Mouse (Mus musculus) lung, postnatal 0 days (tissue): Measurements from ENCODE around the gene Emilin2. TPM values are rescaled to one million over a fixed set of nuclear protein-coding genes. Genes with fewer than 3 reads are reported as not detected.
A peak's percentile ranks its signal among the peaks of the same experiment; 100 is the strongest.
"Not testable (repeated sequence)": the region's sequence is repeated elsewhere in the genome, so short reads cannot be mapped to it uniquely, and the experiment has no call there.

Experiments used
- ATAC-seq: fragments of 200-750 bp; cut with Nextera tagmentation; 2 replicates; pipeline ENCODE4 v1.8.0; 2017; ENCODE audit warnings: moderate library complexity
- DNase-seq: peaks from one replicate; pipeline ENCODE4 v3.0.0-alpha.2; 2016; ENCODE audit warnings: low spot score
- H3K27ac ChIP-seq: fragments of 300-500 bp; sonication (generic); 2 replicates; pipeline ENCODE4 v1.5.1; 2014; ENCODE audit warnings: antibody characterized with exemption, mild to moderate bottlenecking, low read length, mixed read lengths
- H3K27me3 ChIP-seq: fragments of 300-500 bp; sonication (generic); replicated peaks from 2 replicates; pipeline ENCODE4 v1.6.1; 2014; ENCODE audit warnings: low read length, mixed read lengths; ENCODE audit not compliant: insufficient read depth
- H3K36me3 ChIP-seq: fragments of 300-500 bp; sonication (generic); 2 replicates; pipeline ENCODE4 v1.6.1; 2014; ENCODE audit warnings: low read length, mixed read lengths; ENCODE audit not compliant: insufficient read depth
- H3K4me1 ChIP-seq: fragments of 300-500 bp; sonication (generic); 2 replicates; pipeline ENCODE4 v1.6.1; 2014; ENCODE audit warnings: antibody characterized with exemption, low read depth, low read length, mixed read lengths; ENCODE audit not compliant: insufficient read depth
- H3K4me2 ChIP-seq: fragments of 300-500 bp; sonication (generic); replicated peaks from 2 replicates; pipeline ENCODE4 v1.6.1; 2014; ENCODE audit warnings: low read depth, mild to moderate bottlenecking, low read length, moderate library complexity, mixed read lengths
- H3K4me3 ChIP-seq: fragments of 300-500 bp; sonication (generic); 2 replicates; pipeline ENCODE4 v1.5.1; 2014; ENCODE audit warnings: low read depth, low read length
- H3K9ac ChIP-seq: fragments of 300-500 bp; sonication (generic); replicated peaks from 2 replicates; pipeline ENCODE4 v1.6.1; 2014; ENCODE audit warnings: low read depth, mild to moderate bottlenecking
- H3K9me3 ChIP-seq: fragments of 300-500 bp; sonication (generic); 2 replicates; pipeline ENCODE4 v1.6.1; 2016; ENCODE audit warnings: low read length, mixed read lengths
- CTCF ChIP-seq: IDR thresholded peaks from 2 replicates; pipeline ENCODE4 v1.5.1; 2016; ENCODE audit warnings: antibody characterized with exemption, mild to moderate bottlenecking
- EP300 ChIP-seq: IDR thresholded peaks from 2 replicates; pipeline ENCODE4 v1.6.1; 2016; ENCODE audit warnings: antibody characterized with exemption, mild to moderate bottlenecking, control low read depth
- WGBS: fragments of 180-500 bp; shearing (Covaris S2); extraction: QIAGEN DNeasy Blood & Tissue Kit; methylation state at CpG from one replicate; pipeline ENCODE4 v1.1.7; 2014; 5-methylcytosine and 5-hydroxymethylcytosine counted together
- polyA plus RNA-seq: library from polyadenylated mRNA; unstranded; fragments of >200 nt; fragmentation: Nextera tagmentation; extraction: Ambion mirVana; gene quantifications from 2 replicates; pipeline ENCODE4 v1.2.1, GENCODE M21; 2015

Gene Emilin2
- polyA plus RNA-seq, 1 experiment from 2014 or later = 5.0 TPM

DNA sequence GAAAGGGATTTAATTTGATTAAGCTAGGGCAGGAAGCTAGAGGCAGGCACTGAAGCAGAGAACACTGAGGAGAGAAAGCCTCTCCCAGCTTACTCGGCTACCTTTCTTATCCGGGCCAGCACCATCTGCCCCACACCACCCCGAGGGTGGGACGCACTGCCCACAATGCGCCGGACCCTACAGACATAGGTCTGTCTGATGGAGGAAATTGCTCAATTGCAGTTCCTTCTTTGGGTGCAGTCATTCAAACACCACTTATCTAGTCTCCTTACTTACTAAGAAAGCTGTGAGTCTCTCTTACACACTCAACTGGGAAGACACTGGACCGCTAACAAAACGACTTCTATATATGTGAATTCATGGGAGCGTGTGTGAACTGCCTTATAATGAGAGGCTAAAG is 25.8 kb upstream of the Emilin2 start:
- Histone ChIP-seq H3K36me3 (no peaks in the 10 kb centered on the region), H3K27ac (no peak overlapping the region), H3K9ac (no peak overlapping the region), H3K27me3 (no peaks in the 10 kb centered on the region), H3K9me3 (no peaks in the 10 kb centered on the region), H3K4me1 (no peaks in the 10 kb centered on the region), H3K4me3 (no peak overlapping the region), H3K4me2 (no peak overlapping the region)
- ATAC-seq (no peak), DNase-seq (no peak)
- TF ChIP-seq EP300 (no peak), CTCF (no peak)
- 93% methylated on average over 9 of the region's 9 CpGs for WGBS

DNA sequence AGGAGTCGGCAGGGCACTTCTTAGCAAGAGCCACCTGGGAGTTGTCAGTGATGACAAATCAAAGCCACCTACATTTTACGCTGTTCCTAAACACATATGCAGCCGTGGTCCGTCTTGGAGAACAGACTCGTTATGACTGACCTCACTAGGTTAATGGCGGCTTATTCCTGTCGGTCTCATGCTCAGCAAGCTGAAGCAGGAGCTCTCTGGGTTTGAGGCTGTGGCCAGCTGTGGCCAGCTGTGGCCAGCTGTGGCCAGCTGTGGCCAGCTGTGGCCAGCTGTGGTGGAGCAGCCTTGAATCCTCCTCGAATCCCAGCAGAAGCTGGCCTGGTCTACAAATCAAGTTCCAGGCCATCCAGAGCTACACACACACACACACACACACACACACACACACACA is 24.6 kb upstream of the Emilin2 start:
- Histone ChIP-seq H3K4me2 (no peak overlapping the region), H3K27me3 (no peaks in the 10 kb centered on the region), H3K4me3 (no peak overlapping the region), H3K27ac (no peak overlapping the region), H3K36me3 (no peaks in the 10 kb centered on the region), H3K9ac (no peak overlapping the region), H3K4me1 (no peaks in the 10 kb centered on the region), H3K9me3 (no peaks in the 10 kb centered on the region)
- 54% methylated on average over 8 of the region's 8 CpGs for WGBS
- TF ChIP-seq CTCF (no peak), EP300 (no peak)
- peak; percentile 78 for ATAC-seq
- DNase-seq = no peak

DNA sequence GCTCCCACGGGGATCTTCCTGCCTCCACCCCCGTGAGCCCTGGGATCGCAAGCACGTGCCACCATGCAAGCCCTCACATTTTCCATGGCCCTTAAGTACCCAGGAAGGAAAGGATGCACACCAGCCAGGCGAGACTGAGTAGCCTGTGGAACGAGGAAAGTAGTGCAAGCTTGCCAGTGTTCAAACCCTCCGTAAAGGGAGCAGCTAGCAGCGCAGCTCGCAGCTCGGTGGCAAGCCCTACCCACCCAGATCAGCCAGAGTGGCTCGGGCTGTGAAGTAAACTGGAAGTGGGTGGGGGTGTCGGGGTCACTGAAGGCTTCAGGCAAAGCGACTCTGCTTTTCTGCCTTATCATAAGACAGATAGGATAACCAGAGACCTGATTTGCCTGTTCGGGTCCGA is 20.5 kb upstream of the Emilin2 start:
- TF ChIP-seq EP300 (no peak), CTCF (no peak)
- Histone ChIP-seq H3K27me3 (no peaks in the 10 kb centered on the region), H3K36me3 (no peaks in the 10 kb centered on the region), H3K4me1 (no peaks in the 10 kb centered on the region), H3K9me3 (no peaks in the 10 kb centered on the region), H3K4me2 (no peak overlapping the region), H3K9ac (no peak overlapping the region), H3K27ac (no peak overlapping the region), H3K4me3 (no peak overlapping the region)
- 25% methylated on average over 15 of the region's 15 CpGs for WGBS
- DNase-seq (no peak), ATAC-seq (no peak)

DNA sequence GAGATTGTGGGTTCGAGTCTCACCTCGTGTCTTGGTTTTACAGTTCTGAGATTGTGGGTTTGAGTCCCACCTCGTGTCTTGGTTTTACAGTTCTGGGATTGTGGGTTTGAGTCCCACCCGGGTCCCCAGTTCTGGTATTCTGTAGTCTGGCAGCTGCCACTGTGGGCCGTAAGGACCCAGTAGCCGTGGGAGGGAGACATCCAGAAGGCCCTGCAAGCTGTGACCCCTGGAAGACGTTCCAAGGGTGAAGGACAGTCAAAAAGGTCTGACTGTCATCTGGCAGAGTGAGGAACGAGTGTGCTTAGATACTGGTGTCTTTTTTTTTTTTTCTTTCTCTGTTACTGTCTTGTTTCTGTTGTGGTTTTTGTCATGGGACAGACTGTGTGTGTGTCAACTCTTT is 9.0 kb upstream of the Emilin2 start:
- H3K9ac ChIP-seq, H3K9me3 ChIP-seq, H3K4me1 ChIP-seq, H3K36me3 ChIP-seq, H3K27ac ChIP-seq, DNase-seq, H3K4me2 ChIP-seq, H3K4me3 ChIP-seq, ATAC-seq, H3K27me3 ChIP-seq: not testable (repeated sequence)
- WGBS = 83% methylated on average over 8 of the region's 8 CpGs

DNA sequence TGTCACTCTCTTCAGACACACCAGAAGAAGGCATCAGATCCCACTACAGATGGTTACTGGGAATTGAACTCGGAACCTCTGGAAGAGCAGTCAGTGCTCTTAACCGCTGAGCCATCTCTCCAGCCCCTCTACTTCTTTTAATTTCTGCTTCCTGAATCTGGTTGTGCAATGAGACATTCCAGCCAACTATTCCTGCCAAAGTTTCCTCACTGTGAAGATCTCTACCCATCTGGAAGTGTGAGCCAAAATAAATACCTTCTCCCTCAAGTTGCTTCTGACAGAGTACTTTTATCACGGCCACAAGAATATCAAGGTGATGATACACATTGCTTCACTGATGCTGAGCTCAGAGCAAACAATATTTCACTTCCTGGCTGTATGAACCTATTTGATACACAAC is 7.6 kb upstream of the Emilin2 start:
- Histone ChIP-seq H3K27ac (no peak overlapping the region), H3K4me2 (no peak overlapping the region), H3K9ac (no peak overlapping the region), H3K4me1 (no peaks in the 10 kb centered on the region), H3K36me3 (no peaks in the 10 kb centered on the region), H3K9me3 (no peaks in the 10 kb centered on the region), H3K27me3 (no peaks in the 10 kb centered on the region), H3K4me3 (no peak overlapping the region)
- WGBS = 68% methylated on average over 3 of the region's 3 CpGs
- no peak for DNase-seq
- ATAC-seq = no peak
- no peak for TF ChIP-seq EP300
- no peak for TF ChIP-seq CTCF

DNA sequence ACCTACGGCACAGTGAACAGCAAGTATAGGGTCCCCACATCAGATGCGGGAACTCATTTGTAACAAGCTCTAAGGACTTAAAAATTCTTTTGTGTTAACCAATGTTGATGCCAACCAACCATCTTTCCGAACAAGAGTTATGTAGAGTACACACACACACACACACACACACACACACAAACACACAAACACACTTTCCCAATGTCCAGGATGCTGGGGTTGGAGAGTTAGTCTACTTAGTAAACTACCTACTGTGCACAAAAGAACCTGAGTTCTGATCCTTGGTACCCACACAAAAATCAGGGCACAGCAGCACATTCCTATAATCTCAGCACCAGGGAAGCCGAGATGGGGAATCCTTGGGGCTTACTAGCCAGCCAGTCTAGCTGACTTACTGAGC is 5.8 kb upstream of the Emilin2 start:
- no peak for DNase-seq
- TF ChIP-seq CTCF (no peak), EP300 (no peak)
- Histone ChIP-seq H3K27me3 (no peaks in the 10 kb centered on the region), H3K9me3 (no peaks in the 10 kb centered on the region), H3K9ac (no peak overlapping the region), H3K4me2 (no peak overlapping the region), H3K36me3 (no peaks in the 10 kb centered on the region), H3K27ac (no peak overlapping the region), H3K4me3 (no peak overlapping the region), H3K4me1 (no peaks in the 10 kb centered on the region)
- no peak for ATAC-seq
- WGBS = 93% methylated on average over 4 of the region's 4 CpGs

DNA sequence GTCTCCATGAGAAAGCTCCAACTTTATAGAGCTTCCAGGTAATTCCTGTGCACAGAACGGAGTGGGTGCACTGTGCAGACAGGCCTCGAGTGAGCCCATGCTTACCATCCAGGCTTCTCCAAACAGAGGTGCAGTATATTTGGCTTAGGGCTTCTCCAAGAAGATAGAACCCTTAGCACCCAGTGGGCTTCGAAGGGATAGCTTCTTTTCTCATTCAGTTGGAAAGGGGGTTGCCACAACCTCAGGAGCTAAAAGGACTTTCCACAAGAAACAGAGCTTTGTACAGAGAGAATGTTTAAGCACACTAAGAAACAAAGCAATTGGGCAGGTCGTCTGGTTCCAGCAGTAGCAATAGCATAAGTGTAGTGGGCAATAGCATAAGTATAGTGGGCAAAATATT is 2.5 kb upstream of the Emilin2 start:
- DNase-seq (no peak), ATAC-seq (no peak)
- H3K27me3 ChIP-seq = peaks cover 13% of the 10 kb centered on the region; the same call in 1 of the 2 replicates
- H3K4me2 ChIP-seq = no peak overlapping the region
- H3K9me3 ChIP-seq = no peaks in the 10 kb centered on the region
- TF ChIP-seq CTCF = no peak
- TF ChIP-seq EP300 = no peak
- no peak overlapping the region for H3K9ac ChIP-seq
- WGBS = 71% methylated on average over 4 of the region's 4 CpGs
- no peaks in the 10 kb centered on the region for H3K36me3 ChIP-seq
- H3K4me1 ChIP-seq = 0 out of 2 replicates have a peak, but pooled peaks cover 2% of the 10 kb centered on the region
- no peak overlapping the region for H3K27ac ChIP-seq
- no peak overlapping the region for H3K4me3 ChIP-seq
